Mouse (Mus musculus) small intestine, adult 2 months (tissue): ENCODE measurements at regions not wholly inside any gene's neighbourhood (a gene's known extent, or its start where the extent isn't known, plus 50 kb on each side); places are given as distances from the start of the nearest gene placed in this dataset.

Experiments used
- CTCF ChIP-seq: fragments of 200-500 bp; IDR thresholded peaks from 2 replicates; pipeline ENCODE4 v1.5.1; 2012; ENCODE audit warnings: low read depth, mild to moderate bottlenecking, control low read depth, inconsistent platforms, low read length, moderate library complexity, mixed read lengths; ENCODE audit not compliant: insufficient replicate concordance, insufficient read length; ENCODE audit errors: extremely low read depth
- POLR2A ChIP-seq: fragments of 200-500 bp; IDR thresholded peaks from 2 replicates; pipeline ENCODE4 v1.6.1; 2012; ENCODE audit warnings: low read depth, mild to moderate bottlenecking, control low read depth, inconsistent platforms, low read length, moderate library complexity

- no peak for TF ChIP-seq CTCF
- no peak for TF ChIP-seq POLR2A
These were observed 407.0 kb upstream of the Smim15 start for GRCm38 (mm10) chr13:107637269-107637668.
